Mouse (Mus musculus) cerebellum, adult 9-11 months (tissue): ENCODE measurements around the gene Ovol1.
A peak's percentile ranks its signal among the peaks of the same experiment; 100 is the strongest.

Experiments
- DNase-seq: peaks from one replicate; pipeline ENCODE4 v3.0.0; 2022

Ovol1 gene

DNA sequence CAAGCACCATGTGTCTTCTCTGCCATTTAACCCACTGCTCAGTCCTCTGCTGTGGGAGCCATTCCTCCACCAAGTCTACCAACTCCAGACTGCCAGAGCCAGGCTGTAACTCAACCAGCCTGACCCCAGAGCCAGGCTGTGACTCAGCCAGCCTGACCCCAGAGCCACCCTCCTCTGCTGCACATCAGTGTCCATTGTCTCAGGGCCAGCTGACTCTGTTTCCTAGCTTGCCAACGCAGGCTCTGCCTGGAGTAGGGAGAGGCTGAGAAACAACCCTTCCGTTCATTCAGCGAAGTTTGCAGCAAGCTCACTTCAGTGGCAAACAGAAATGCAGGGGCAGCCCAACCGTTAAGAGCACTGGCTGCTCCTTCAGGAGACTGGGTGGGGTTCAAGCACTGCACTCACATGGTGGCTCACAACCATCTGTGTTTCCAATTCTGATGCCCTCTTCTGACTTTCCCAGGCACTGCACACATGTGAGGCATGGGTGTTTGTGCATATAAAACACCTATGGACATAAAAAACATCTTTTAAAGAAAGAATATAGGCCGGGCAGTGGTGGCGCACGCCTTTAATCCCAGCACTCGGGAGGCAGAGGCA, 43.4 kb downstream of the Ovol1 start:
- DNase-seq: peak; percentile 37

DNA sequence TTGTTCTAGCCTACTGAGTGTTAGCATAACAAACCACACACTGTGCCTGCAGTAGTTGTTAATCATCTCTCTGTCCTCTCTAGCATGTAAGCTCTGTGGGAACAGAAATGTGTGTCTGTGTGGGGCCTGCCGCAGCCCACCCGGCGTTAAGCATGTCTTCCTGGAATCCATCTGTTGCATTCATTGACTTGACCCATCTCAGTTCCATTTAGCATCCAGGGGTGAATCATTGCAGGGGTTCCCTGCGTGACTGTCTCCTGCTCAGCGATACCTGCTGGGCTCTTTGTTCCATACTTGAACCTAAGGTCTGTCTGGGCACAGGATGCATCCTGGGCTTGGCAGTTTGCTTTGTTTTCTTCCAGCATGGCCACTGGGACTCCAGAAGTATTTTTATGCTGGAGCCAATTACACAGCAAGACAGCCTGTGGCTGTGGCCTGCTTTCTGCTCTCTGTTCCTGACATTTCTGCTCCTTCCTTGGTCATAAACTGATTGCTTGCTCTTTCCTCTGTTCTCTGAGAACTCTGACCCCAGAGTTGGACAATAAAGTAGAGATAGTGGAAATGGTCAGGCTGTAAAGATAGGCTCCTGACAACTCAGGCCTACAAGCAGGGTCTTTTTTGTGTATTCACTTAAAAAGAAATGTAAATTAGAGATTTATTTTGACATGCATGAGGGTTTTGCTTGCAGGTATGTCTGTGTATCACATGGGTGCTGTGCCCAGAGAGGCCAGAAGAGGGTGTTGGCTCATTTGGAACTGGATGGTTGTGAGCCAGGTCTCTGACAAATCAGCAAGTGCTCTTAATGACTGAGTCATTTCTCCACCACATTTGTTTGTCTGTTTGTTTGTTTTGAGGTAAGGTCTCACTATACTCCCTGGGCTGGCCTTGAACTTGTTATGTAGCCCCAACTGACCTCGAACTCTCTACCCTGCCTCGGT, 44.3 kb downstream of the Ovol1 start:
- DNase-seq: no peak

DNA sequence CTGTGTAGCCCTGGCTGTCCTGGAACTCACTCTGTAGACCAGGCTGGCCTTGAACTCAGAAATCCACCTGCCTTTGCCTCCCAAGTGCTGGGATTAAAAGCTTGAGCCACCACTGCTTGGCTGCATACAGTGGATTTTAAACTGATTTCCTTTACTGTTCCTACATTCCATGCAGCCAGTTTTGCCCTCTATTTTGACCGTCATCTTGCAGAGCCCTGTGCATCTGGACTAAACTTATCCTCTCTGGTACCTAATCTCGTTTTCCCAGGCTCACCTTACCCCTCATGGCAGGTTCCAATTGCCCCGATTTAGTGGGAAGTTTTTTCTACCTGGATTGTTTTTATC, 47.5 kb downstream of the Ovol1 start:
- DNase-seq: no peak

DNA sequence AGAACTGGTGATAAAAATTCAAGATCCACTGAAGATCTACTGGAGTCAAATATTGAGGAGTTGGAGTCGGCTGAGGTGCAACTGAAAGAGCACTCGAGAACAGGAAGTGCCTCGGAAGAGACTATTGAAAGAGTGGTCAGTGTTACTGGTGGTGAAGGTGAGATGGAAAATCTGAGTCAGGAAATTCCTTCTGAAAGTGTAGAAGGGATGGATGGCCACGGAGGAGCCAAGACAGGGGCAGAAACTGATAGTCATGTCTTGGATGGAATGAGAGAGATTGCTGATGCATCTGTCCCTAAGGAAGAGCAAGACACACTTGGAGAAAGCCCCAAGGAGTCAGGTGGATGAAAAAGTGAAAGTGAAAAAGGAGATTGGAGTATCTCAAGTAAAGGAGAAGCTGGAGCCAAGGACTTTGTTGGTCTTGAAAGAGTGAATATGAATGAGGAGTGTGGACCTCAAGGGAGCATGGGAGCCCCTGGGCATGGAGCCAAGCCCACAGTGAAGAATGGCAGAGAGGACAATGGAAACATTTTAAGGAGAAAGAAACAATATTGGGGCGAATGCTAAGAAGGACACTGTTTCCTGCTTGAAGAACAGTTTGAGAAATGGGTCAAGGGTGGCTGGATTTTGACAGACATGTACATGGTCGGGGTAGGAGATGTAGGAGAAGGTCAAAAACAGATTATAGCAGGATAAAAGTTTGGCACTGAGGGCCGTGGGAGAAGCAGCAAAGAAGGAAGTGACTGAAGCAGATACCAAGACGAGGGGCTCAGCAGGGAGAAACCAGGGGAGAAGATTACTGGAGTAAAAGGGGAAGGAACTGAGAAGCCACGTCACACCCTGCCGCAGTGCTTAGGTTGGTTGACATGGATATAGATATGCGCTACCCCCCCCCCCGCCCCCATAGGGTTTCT, 48.1 kb downstream of the Ovol1 start:
- no peak for DNase-seq

DNA sequence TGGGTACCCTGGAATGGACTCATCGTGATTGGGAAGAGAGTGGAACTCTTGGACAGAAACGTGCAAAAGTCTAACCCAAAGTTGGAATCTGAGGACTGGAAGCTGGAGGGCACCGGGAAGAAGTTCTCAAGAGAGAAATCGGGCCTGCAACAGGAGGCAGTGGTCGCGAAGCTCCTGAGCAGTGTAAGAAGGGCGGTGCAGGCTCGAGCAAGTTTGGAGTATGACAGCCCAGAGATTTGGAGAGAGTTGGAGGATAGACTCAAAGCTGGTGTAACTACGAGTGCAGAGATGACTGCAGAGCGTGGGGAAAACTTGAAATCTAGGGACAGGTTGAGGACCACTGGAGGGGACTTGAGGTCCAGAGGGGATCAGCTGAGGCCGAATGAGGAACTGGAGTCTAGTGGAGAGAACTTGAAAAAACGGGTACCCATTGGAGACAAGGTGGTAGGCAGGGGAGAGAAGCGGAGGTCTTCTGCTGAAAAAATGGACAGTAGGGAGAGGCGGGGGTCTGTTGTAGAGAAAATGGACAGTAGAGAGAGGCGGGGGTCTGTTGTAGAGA, 49.3 kb downstream of the Ovol1 start:
- DNase-seq: no peak

DNA sequence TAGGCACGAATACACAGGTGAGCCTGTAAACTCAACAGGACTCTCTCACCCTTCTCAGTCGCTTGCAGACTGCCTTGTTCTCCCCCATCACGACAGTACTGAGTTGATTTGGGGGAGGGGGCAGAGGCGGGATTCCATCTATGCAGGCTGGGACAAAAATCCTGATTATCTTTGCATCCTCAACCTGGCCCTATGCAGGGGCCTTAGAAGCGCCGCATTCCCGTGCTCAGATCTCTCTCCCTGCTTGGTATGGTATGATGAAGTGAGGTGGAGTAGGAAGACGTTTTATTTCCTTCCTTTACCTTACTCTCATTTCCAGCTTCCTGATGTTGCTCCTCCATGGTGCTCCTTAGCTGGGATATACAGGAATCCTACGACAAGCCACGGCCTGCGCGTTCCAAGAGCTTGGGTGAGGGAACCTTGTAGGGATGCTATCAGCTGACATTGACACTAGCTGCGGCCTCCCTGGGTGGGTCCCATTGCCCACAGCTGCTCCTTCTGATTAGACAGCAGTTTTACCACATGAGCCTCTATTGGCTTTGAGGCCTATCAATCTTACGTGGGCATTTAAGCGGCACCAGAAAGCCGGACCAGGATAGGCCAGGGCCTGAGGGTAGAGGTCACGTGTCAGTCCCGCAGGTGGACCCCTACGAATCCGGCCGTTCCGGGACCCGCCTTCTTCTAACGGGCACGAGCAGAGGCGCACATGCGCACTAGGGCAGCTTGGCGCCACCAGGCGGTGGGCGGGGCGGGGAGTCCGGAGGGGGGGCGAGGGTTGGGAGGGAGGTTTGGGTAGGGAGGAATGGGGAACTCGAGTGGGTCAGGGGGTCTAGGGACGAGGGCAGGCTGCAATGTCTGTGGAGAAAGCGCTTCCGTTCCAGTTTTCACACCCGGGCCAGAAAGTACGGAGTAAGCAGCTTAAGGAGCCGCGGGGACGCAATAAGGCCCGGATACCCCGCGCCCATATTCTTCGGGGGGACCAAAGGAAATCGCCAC, 50.1 kb downstream of the Ovol1 start, which contains the start of gene Snx32:
Snx32 (minus strand) TSS at position 508 of the 996 bp plus-strand sequence.
- DNase-seq: peak; percentile 100

DNA sequence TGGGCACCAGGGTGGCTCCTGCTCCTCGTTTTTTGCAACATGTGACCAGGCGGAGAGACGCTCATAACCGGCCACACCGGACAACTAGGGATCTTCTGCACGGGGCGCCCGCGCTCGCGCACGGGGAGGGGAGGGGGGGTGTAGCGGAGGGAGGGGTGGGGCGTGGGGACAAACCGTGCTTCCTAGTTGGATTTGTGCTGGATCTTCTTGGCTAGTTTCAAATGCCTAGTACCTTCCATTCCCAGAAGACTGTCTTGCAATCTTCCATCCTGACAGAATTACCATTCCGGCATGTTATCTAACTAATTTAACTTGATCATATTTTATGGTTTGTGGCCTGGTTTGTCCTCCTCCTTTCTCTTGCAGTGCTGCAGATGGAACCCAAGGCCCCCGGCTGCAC, 56.8 kb downstream of the Ovol1 start, which contains the start of gene 1700020D05Rik:
1700020D05Rik (minus strand) TSS at position 101 of the 400 bp plus-strand sequence.
- DNase-seq: no peak

DNA sequence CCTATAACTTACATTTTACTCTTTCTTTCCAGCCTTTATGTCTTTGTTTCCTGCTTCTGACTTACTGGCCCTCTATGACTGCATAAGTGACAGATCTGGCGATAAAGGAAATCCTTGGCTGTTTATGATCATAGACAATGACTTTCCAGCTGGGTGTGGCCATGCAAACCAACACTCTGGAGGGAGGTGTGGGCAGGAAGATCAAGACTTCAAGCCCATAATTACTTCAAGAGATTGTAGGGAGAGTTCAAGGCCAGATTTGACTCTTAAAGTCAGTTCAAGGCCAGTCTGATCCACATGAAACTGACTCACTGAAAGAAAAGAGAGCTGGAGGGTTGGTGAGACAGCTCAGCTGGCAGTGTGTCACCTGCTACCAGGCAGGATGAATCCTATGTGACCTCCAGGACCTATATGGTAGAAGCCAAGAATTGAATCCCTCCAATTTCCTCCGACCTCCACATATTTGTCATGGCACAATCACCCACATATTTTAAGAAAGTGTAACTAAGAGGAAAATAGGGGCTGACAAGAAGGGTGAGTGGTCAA, 60.0 kb downstream of the Ovol1 start:
- DNase-seq: no peak
